Mouse (Mus musculus): ENCODE results near the gene Rragc.

DNA sequence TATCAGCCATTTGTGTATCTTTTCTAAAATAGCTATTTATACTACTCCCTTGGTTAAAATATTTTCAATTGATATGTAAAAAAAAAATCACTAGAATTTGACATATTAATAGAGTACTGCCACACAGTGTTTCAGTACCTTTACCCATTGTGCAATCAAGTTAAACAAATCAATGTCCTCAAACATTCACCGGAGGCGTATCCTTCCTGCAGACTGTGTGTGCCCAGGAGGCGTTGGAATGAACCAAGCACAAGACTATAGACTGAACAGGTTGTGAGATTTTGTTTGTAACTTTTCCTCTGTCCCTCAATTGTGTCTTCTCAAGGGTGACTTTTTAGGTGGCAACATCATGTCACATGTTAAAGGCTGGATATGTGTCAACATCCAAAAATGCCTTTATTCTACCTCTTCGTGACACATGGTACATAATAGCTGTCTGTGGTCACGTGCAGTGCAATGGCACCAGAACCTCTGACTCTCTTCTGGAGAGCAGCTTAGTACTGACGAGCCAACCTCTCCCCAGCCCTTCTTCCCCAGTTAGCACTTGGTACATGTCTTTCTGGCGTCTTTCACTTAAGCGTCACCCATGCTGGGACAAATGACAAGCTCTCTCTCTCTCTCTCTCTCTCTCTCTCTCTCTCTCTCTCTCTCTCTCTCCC is 51.5 kb downstream of the Rragc start:
- TF ChIP-seq POLR2A (IDR thresholded peaks at IDR 0.05; ENCODE audit: borderline replicate concordance, control insufficient read depth, low read depth, low read length) (no peak), CTCF (IDR thresholded peaks at IDR 0.05; ENCODE audit: control insufficient read depth, insufficient read depth, low read length) (no peak)

Data from bone marrow, adult 2 months (tissue).